Mouse (Mus musculus) gastrocnemius, postnatal 25 days (tissue): ENCODE data around the gene Zfpl1. TPM values are rescaled to one million over a fixed set of nuclear protein-coding genes. Genes with fewer than 3 reads are reported as not detected.

Experiments
- DNase-seq: peaks from one replicate; pipeline ENCODE4 v3.0.0; 2022
- total RNA-seq, 2 experiments: library from RNA; stranded (reverse); gene quantifications; 1 replicate in 1 of 2; 2 replicates in 1 of 2; pipeline ENCODE4 v1.2.3; 2021

The Zfpl1 gene
- total RNA-seq, 2 experiments from 2014 or later = 10.6 to 10.7 TPM

DNA sequence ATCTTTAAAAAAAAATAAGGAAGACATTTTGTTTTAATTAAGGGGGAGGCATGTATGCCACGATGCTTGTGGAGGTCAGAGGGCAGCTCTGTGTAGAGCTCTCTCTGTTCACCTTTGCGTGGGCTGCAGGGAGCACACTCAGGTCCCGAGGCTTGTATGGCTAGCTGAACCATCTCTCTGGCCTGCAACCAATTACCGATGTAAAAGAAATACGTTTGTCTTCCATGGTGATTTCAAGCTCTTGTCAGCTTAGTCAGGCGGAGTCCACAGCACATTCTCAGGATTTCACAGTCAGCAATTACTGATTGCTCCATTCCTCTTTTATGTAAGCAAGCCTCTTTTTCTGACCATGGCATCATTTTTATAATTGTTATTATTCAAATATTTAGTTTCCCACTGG lies 16.4 kb upstream of the Zfpl1 start:
- DNase-seq = no peak

DNA sequence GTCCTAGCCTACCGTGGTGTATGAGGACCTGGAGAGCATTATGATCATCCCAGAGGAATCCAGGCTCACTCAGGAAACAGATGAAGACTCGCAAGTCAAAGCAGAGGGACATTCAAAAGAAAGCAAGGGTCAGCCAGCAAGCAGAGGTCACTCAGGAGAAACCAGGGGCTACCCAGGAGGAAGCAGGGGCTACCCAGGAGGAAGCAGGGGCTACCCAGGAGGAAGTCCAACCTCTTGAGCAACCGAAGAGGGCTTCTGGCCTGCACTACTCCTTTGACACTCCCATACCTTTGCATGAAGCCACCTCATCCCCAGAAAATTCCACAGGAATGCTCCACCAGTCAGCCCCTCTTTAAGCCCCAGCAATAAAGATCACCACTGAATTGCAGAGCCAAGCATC lies 13.1 kb upstream of the Zfpl1 start:
- no peak for DNase-seq

DNA sequence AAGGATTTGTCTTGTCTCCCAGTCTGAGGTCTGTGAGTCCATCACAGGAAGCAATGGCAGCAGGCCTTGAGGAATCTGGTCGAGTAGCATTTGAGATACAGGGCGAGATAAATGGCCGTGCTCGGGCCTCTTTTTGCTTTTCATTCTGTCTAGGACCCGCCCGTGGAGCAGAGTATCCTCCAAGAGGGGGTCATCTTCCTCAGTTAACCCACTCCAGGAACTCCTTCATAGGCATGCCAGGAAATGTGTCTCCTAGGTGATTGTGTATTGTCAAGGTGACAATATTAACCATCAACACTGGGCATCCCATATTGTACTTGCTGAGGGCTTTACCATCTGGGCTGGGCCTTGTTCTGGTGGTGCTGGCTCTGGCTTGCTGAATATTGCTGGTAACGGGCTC lies 9.4 kb upstream of the Zfpl1 start, which contains the start of gene AC131692.1:
TSS of gene AC131692.1 (plus strand) at position 301 of the 400 bp plus-strand sequence.
- DNase-seq = no peak

DNA sequence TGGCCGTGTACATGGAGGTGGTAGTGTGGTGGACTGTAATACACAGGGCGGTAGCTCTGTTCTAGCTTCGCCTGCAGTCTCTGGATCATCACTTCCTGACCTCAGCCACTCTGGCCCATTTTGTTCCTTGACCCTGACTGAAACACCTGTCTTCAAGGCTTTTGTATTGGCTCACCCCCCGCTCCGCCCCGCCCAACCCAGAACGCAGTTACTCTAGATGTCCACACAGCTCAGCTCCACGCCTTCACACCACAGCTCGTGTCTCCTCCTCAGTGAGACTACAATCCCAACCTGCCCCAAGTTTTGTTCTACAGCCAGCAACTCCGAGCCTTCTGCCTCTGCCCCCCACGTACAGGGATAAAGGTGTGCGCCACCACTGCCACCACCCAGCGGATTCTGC lies 4.1 kb upstream of the Zfpl1 start:
- DNase-seq = no peak

DNA sequence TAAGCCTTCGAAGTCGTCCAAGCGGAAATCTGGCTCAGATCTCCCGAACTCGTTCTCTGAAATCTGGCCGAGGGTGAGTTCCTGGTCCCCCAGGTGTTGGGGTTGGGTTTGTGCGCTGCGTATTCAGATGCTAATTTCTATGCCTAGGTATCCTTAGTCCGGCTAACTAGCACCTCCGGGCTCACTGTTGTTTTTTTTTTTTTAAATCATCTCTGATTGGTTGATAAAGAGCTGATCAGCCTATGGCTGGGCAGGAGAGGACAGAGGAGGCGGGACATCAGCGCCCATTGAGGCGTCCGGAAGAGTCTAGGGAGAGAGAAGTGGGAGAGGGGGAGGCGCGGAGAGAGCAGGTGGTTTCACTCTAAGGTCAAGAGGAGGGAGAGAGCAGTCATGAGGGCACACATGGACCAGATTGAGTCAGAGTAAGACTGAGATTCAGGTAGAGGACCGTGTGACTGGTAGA lies 692 bp upstream of the Zfpl1 start:
- peak; percentile 30 for DNase-seq

DNA sequence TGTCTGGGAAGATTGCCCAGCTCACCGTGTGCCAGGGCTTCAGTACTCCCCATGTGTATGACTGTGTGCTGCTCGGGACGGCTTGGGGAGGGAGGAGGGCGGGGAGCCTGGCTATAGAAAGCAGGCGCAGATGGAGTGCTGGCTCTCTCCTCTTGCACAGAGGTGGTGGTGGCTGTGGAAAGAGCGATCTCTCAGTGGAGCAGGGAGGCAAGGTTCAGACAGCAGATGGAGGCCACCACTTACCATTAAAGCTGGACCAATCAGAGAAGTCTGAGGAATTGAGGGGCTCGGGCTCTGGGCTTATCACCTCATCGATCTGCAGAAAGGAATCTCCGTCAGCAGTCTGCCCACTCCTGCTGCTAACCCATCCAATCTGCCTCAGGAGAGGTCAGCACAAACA lies 2.6 kb downstream of the Zfpl1 start, which contains the start of gene Gm28374:
TSS of gene Gm28374 (minus strand) at position 101 of the 400 bp plus-strand sequence.
- no peak for DNase-seq

DNA sequence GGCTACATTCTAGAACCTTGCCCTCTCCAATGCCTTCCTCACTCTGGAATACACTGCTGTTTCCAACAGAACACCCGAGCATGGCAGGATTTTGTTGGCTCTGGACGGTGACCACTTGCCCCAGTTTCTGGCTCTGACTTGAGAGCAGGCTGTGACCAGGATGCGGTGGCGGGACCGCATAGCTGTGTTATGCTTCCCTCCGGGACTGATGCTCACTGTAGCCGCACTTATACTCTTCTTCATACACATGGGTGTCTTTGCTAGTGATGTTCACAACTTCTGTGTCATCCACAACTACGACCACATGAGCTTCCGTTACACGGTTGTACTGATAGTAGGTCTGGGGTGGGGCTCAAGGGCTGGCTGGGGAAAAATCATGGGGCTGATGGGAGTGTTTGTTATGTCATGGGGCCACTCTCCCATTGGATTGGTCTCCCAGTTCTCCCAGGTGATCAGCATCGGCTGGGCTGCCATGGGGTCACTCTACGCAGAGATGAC lies 4.7 kb downstream of the Zfpl1 start, which contains the start of gene Tmem262:
TSS of gene Tmem262 (plus strand) at position 51 of the 498 bp plus-strand sequence.
- no peak for DNase-seq

DNA sequence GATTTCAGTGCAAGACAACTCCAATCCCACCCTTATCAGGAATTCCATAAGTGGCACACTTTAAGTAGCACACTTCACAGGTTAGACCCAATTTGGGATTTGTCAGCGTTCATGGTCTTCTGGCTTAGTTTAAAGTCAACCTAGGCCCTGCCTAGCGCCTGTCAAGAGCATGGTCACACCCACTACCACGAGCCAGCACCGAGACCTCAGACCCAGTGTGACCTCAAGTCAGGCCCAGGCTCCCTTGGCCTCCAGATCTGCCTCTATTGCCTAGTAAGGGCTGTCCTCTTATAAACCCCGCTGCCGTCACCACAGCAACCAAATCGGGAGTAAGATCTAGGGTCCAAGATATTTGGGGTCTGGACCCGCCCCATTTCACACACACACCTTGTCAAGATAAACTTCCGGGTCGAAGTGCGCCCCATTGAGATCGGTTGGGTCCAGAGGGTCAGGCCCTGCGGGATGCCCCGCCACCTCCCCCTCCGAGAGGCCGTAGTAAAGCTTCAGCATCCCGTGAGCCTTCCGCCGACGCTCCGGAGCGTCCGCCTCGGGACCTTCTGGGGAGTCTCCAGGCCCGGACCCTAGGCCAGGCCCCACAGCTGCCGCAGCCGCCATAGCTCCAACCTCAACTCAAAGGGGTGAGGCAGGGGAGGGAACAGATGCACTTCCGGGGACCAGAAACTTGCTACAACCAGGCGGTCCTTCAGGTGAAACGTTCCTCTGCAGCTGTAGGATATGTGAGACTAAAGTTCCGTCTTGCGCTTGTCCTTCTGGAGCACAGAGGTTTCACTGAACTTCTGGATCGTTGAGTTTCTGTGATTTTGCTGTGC lies 8.0 kb downstream of the Zfpl1 start, which contains the start of gene Vps51:
TSS of gene Vps51 (minus strand) at position 668 of the 830 bp plus-strand sequence.
- DNase-seq = peak; percentile 83

DNA sequence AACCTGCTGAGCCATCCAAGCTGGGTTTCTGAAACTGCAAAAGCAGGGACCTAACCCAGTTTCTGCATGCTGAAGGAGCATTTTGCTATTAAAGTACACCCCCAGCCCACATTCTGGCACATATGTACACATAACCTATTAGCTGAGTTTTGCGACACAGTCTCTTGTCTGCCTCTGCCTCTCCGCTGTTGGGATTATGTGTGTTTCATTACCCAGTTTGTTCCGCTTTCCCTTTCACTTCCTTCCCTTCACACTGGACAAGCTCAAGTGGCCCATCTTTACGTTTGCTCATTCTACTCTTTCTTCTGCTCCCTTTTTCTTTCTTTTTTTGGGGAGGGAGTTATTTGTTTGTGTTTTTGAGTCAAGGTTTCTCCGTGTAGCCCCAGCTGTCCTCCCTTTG lies 10.9 kb downstream of the Zfpl1 start:
- DNase-seq = no peak

DNA sequence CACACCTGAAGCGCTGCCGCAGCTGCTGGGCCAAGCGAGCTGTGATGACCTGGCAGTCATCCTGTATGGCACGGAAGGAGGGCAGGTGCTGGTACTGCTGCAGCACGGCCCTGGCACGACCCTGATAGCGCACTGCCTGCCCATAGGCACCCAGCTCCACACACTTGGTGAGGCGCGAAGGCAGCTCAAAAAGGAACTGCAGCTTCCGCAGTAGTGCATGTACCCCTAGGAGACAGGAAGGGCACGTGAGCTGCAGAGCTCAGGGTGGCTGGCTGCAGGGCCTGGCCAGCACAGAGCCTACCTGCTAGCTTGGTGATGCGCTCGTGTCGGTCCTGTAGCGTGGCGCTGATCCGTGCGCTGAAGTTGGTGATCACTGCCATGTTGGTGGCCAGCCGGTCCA lies 13.5 kb downstream of the Zfpl1 start:
- no peak for DNase-seq

DNA sequence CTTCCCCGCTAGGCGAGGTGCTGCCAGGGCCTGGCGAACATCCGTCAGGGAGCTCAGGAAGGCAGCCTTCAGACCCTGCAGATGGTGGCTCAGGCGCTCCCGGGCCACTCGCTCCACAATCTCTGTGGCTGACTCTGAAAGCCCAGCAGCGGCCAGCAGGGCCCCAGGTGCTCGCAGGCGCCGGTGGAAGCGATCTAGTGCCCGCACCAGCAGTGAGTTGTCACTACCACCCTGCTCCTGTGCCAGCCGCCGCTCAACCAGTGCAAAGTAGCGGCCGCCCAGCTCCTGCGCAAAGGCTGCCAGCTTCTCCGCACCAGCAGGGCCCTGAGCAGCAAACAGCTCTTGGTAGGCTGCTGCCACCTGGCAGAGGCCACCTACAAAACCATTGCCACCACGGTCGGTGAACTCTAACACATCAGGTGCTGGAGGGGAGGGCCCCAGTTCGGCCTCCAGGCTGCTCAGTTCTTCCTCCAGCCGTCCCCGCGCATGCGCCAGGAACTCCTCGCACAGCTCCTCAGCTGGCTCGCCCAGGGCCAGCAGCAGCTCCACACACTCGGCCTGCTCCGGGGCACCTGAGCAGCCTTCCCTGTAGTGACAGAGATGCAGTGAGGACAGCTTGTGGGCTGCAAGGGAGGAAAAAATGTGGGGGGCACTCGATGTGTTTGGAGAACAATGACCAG lies 14.0 kb downstream of the Zfpl1 start:
- DNase-seq = no peak

DNA sequence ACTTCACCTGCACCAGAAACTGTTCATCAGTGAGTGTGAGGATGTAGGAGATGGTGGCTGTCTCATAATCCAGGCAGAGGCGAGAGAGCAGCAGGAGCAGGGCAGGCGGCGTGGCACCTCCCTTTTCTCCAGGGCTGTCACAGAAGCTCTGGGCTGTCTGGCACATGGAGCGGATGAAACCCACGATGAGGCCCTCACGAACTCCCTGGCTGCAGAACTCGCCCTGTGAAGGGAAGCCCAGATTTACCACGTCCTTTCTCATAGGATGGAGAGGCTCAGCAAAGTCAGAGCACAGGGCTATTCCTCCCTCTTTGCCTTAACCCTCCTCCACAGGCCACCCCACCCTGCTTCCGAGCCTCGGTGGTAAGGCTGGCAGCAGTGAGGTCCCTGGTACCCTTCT lies 14.9 kb downstream of the Zfpl1 start:
- DNase-seq = no peak

DNA sequence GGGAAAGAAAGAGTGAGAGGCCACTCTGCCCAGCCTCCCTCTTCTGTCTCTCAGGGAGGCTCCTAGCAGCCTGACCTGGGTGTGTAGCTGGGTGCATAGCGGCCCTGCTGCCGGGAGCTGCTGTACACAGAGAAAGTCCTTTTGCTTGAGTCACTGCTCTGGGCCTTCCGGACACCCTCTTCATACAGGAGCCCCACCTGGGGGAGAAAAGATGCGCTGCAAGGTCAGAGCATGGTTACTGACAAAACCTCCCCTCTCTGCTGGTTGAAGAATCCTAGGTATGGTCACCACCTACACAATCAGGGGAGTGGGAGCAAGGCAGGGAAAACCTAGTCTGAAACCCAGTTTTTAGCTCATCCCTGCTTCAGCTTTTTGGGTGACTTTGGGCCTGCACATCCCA lies 15.8 kb downstream of the Zfpl1 start:
- no peak for DNase-seq

DNA sequence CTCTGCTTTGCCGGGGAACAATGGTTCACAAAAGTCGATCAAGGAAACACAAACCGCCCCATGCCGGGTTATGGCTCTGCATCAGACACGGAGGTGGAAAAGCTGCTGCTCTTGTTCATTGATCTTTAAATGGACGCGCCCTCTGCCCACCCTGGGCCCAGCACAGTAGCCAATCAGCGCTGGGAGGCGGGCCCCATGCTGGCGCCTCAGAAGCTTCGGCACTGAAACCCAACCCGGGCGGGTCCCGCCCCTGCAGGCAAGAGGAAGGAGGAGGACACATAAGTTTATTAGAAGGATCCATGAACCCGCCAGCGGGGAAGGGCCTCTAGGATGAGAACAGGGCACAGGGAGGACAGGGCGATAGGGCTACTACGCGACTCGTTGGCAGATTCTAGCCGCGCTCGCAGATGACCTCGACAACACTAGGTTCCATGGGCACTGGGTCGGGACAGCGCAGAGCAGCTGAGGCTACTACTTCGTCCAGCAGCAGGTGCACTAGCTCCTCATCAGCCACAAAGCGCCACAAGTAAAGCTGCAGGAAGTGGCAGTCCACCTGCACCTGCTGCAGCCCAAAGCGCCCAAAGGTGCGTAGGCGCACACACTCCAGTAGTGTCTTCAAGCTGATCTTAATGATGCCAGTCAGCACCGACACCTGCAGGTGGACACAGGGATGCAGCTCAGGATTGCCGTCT lies 16.9 kb downstream of the Zfpl1 start, which contains the start of gene Tm7sf2:
TSS of gene Tm7sf2 (minus strand) at position 650 of the 692 bp plus-strand sequence.
- DNase-seq = peak; percentile 90

DNA sequence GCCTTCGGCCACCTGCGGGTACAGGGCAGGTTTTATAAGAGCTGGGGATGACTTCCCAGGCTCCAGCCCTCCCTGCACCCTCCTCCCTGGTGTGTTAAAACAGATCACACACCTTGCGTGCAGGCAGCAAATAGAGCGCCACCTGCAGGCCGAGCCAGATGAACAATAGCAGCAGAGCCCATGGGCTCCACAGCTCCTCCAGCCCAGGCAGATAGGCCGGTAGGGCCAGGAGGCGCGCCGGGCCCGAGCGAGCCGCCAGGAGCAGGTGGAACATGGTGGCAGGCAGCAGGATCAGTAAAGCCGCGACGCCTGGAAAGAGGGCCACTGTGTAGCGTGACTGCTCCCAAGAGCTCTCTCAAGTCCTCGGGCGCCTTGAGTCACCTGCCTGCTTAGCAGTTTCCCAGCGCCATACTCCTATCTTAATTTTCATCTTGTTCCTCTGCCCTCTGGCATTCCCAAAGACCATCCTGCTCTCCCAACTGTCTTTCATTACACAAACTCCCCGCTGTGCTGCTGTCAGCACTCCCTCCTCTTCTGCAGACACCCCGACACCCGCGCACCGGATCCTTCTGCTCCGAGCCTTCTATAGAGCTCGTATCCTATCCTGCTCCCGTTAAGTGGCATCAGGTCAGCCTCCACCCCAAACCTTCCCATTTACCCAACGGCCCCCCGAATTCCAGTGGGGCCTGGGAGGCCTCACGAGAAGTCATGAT lies 17.6 kb downstream of the Zfpl1 start:
- peak; percentile 51 for DNase-seq

DNA sequence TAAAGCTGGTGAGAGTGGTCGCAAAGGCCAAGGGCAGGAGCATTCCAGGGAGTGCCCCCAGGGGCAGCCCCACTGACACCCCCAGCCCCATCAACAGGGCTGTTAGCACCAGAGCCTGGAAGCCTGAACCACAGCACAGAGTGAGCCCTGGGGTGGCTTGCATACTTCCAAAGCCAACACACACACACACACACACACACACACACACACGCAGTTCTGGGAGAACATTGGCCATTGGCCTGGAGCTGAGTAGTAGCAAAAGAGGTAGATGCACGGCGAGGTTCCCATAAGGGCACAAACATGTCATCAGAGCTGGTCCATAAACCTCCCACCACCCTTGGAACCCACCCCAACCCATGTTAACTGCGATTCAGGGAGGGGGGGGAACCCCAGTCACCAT lies 18.2 kb downstream of the Zfpl1 start:
- DNase-seq = no peak

DNA sequence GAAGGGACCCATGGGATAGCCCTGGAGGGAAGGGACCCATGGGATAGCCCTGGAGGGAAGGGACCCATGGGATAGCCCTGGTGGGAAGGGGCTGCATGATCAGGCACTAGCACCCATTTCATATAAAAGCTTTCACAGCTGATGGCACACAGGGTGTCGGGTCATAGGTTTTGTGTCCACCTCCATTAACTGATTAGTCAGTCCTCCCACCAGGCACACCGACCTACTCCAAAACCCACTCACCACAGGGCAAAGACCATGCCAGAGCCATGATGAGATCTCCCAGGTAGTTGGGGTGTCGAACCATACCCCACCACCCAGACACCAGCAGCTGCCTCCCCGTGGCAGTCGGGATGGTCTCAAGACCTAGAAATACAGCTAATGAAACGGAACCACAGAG lies 21.7 kb downstream of the Zfpl1 start:
- DNase-seq = no peak

DNA sequence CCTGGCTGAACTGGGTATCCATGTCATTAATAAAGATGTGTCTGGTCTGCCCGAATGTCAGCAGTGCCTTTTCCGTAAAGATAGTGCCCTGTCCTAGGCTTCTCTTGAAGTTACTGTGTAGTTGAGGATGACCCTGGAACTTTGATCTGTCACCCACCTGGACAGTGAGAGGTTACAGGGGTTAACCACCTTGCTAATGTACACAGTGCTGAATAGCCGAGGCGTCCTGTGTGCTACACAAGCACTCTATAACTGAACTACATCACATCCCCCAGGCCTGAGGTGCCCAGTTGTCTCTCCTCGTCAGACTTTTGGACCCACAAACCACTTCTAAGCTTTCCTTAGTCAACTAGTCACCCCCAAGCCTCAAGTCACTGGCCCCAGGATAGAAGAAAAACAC lies 22.3 kb downstream of the Zfpl1 start:
- no peak for DNase-seq

DNA sequence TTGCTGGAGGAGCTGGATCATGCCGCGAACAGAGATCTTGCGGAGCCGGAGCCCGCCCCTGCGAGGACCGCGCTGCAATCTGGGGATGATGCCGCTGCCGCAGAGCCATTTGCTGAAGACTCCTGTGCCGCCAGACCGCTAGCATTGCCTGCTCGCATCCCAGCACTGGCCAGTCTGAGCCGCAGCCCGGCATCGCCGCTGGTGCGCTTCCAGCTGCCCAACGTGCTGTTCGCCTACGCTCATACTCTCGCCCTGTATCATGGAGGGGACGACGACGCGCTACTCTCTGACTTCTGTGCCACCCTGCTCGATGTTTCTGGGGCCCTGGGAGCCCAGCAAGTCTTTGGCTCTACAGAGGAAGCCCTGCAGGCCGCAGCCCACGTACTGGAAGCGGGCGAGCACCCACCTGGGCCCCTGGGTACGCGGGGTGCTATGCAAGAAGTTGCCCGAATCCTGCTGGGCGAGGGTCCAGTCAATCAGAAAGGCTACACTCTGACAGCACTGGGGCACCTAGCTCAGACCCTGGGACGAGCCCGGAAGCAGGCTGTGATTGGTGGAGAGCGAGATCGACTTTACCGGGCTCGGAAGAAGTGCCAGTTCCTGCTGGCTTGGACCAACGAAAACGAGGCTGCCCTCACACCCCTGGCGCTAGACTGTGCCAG lies 23.0 kb downstream of the Zfpl1 start:
- no peak for DNase-seq

DNA sequence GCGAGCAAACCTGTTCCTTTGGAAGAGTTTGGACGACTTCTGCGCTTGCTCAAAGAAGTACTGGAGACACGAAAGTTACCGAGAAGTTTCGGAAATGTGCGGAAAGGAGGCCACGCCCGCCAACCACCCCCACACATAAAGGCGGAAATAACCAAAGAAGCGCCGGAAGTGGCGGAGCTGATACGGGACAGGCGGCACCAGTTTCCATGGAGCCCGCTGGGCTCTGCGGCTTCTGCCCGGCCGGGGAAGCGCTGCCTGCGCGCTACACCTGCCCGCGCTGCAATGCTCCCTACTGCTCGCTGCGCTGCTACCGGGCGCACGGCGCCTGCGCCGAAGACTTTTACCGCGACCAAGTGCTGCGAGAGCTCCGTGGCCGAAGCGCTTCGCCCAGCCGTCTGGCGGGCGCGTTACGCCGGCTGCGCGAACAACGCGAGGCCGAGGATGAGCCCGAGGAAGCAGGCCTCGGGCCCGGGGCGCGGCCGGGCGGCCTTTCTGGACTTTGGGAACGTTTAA lies 23.7 kb downstream of the Zfpl1 start, which contains the start of gene Znhit2:
TSS of gene Znhit2 (plus strand) at position 172 of the 513 bp plus-strand sequence.
- DNase-seq = peak; percentile 94

DNA sequence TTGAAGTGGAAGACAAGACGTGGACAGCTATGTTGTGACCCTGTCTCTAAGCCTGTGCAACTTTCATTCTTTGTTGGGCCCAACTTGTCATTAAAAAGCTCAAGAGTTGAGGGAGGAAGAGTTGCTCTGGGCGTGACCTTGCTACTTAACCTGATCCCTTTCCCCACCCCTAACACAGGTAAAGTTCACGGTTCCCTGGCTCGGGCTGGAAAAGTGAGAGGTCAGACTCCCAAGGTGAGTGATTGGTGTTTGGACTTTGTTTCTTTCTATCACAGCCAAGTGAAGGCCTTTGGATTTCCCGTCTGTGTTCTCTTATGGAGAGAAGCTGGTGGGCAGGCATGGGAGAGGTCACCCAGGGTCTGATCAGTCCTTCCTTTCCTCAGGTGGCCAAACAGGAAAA lies 25.8 kb downstream of the Zfpl1 start:
- no peak for DNase-seq
